Mouse (Mus musculus): Measurements from ENCODE around the gene Garnl3.

DNA sequence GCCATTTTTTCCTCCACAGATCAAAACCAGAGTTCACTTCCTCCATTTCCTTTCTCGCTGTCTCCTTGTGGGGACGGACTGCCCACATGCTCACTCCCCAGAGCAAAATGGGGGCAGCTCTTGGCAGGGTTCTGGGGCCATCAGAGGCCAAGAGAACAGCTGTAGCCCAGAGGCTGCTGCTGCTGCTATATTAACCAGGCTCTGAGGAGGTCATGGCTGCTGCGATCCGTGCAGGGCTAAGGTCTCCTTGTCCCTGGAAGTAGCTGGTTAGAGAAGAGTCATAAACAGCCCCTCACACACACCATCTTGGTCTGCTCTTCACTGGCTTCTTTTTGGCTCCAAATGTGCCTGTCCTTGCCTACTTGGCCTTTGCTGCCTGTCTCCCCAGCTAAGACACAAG, 33.8 kb upstream of the Garnl3 start:
- no peak for TF ChIP-seq CTCF (IDR thresholded peaks at IDR 0.05; ENCODE audit: low read depth)
- no peak for TF ChIP-seq EP300 (IDR thresholded peaks at IDR 0.05; ENCODE audit: low read depth)

Data from liver, postnatal 0 days (tissue).